Mouse (Mus musculus): ENCODE data around the gene Defa34. TPM values are rescaled to one million over a fixed set of nuclear protein-coding genes. Genes with fewer than 3 reads are reported as not detected.
"Not testable (repeated sequence)": the region's sequence is repeated elsewhere in the genome, so short reads cannot be mapped to it uniquely, and the experiment has no call there.

The Defa34 gene
- not detected in 2 replicates for polyA plus RNA-seq (2015; fragmentation: Nextera tagmentation; extraction: Ambion mirVana)

- WGBS = 67% methylated on average over 1 of the region's 1 CpGs
- not testable (repeated sequence) for H3K36me3 ChIP-seq (ENCODE audit: control insufficient read depth, insufficient read depth, low read length); H3K9me3 ChIP-seq (replicated peaks; ENCODE audit: control insufficient read depth, low read length); H3K4me1 ChIP-seq (ENCODE audit: control insufficient read depth, insufficient read depth, low read length); H3K9ac ChIP-seq (ENCODE audit: low read length); H3K4me3 ChIP-seq (replicated peaks; ENCODE audit: low read length); H3K27me3 ChIP-seq (ENCODE audit: control insufficient read depth, insufficient read depth, low read length); H3K27ac ChIP-seq (ENCODE audit: low read length); H3K4me2 ChIP-seq (ENCODE audit: low read depth, low read length); ATAC-seq (ENCODE audit: insufficient read depth, low FRiP score)
Observed at GRCm38 (mm10) chr8:21665497-21665896, at the start of gene Defa34. Gene Defa34, plus strand, starts transcription at chr8:21665797.

DNA sequence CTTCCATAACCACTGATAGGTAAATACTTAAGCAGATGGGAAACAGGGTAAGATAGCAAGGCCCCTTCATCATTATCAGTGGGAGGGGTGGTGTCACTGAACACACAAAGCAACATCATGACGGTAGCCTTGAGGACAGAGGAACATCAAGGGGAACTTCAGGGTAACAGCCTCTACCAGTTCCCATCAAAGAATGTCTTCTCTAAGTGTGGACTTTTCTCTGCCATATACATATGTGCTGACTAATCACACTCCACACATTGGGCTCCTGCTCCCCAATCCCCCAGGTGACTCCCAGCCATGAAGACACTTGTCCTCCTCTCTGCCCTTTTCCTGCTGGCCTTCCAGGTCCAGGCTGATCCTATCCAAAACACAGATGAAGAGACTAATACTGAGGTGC, 47.7 kb upstream of the Defa34 start, which contains the start of gene Defa26:
Gene Defa26, plus strand, starts transcription at position 301 of the 400 bp plus-strand sequence.
- not testable (repeated sequence) for H3K9me3 ChIP-seq (replicated peaks; ENCODE audit: control insufficient read depth, low read length); ATAC-seq (ENCODE audit: insufficient read depth, low FRiP score); H3K4me3 ChIP-seq (replicated peaks; ENCODE audit: low read length); H3K36me3 ChIP-seq (ENCODE audit: control insufficient read depth, insufficient read depth, low read length); H3K4me1 ChIP-seq (ENCODE audit: control insufficient read depth, insufficient read depth, low read length); H3K4me2 ChIP-seq (ENCODE audit: low read depth, low read length); H3K27me3 ChIP-seq (ENCODE audit: control insufficient read depth, insufficient read depth, low read length); H3K9ac ChIP-seq (ENCODE audit: low read length); H3K27ac ChIP-seq (ENCODE audit: low read length)
- no CpG with 5 or more reads among the region's 1 CpGs for WGBS

DNA sequence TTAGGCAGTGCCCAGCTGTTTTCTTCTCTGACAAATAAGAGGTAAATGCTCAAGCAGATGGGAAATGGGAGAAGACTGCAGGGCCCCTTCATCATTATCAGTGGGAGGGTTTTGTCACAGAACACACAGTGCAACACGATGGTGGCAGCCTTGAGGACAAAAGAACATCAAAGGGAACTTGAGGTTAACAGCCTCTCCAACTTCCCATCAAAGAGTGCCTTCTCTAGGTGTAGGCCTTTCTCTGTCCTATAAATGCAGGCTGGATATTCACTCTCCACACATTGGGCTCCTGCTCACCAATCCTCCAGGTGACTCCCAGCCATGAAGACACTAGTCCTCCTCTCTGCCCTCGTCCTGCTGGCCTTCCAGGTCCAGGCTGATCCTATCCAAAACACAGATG, 10.1 kb upstream of the Defa34 start, which contains the start of gene Defa17:
Gene Defa17, plus strand, starts transcription at position 301 of the 400 bp plus-strand sequence.
- no CpG with 5 or more reads among the region's 2 CpGs for WGBS
- H3K4me3 ChIP-seq (replicated peaks; ENCODE audit: low read length); H3K4me1 ChIP-seq (ENCODE audit: control insufficient read depth, insufficient read depth, low read length); ATAC-seq (ENCODE audit: insufficient read depth, low FRiP score); H3K4me2 ChIP-seq (ENCODE audit: low read depth, low read length); H3K27ac ChIP-seq (ENCODE audit: low read length); H3K36me3 ChIP-seq (ENCODE audit: control insufficient read depth, insufficient read depth, low read length); H3K9me3 ChIP-seq (replicated peaks; ENCODE audit: control insufficient read depth, low read length); H3K9ac ChIP-seq (ENCODE audit: low read length); H3K27me3 ChIP-seq (ENCODE audit: control insufficient read depth, insufficient read depth, low read length): not testable (repeated sequence)

GRCm38 (mm10) chr8:21703545-21703944, 37.9 kb downstream of the Defa34 start, which contains the start of gene AY761184:
Gene AY761184, minus strand, starts transcription at chr8:21703645.
- H3K4me1 ChIP-seq (ENCODE audit: control insufficient read depth, insufficient read depth, low read length); H3K4me3 ChIP-seq (replicated peaks; ENCODE audit: low read length); H3K9ac ChIP-seq (ENCODE audit: low read length); H3K9me3 ChIP-seq (replicated peaks; ENCODE audit: control insufficient read depth, low read length); H3K4me2 ChIP-seq (ENCODE audit: low read depth, low read length); ATAC-seq (ENCODE audit: insufficient read depth, low FRiP score); H3K27ac ChIP-seq (ENCODE audit: low read length); H3K36me3 ChIP-seq (ENCODE audit: control insufficient read depth, insufficient read depth, low read length); H3K27me3 ChIP-seq (ENCODE audit: control insufficient read depth, insufficient read depth, low read length): not testable (repeated sequence)
- 73% methylated on average over 2 of the region's 2 CpGs for WGBS

Other genes with a start within 250 kb of the Defa34 start
- gene Defa36, start 238.4 kb upstream of the Defa34 start, polyA plus RNA-seq (2015; fragmentation: Nextera tagmentation; extraction: Ambion mirVana) = not detected in 2 replicates
- gene Gm7849, start 209.2 kb upstream of the Defa34 start, polyA plus RNA-seq (2015; fragmentation: Nextera tagmentation; extraction: Ambion mirVana) = not detected in 2 replicates
- gene Defa20, start 156.5 kb upstream of the Defa34 start, polyA plus RNA-seq (2015; fragmentation: Nextera tagmentation; extraction: Ambion mirVana) = not detected in 2 replicates
- gene Defa32, start 136.8 kb upstream of the Defa34 start, polyA plus RNA-seq (2015; fragmentation: Nextera tagmentation; extraction: Ambion mirVana) = not detected in 2 replicates
- gene Defa37, start 100.4 kb upstream of the Defa34 start, polyA plus RNA-seq (2015; fragmentation: Nextera tagmentation; extraction: Ambion mirVana) = not detected in 2 replicates
- gene Defa28, start 82.8 kb upstream of the Defa34 start, polyA plus RNA-seq (2015; fragmentation: Nextera tagmentation; extraction: Ambion mirVana) = not detected in 2 replicates
- not detected in 2 replicates for gene Gm7861, start 71.3 kb upstream of the Defa34 start, polyA plus RNA-seq (2015; fragmentation: Nextera tagmentation; extraction: Ambion mirVana)
- gene Defa26, start 47.6 kb upstream of the Defa34 start, polyA plus RNA-seq (2015; fragmentation: Nextera tagmentation; extraction: Ambion mirVana) = not detected in 2 replicates
- 1.7 and 8.6 TPM in 2 replicates for gene Defa17, start 10.0 kb upstream of the Defa34 start, polyA plus RNA-seq (2015; fragmentation: Nextera tagmentation; extraction: Ambion mirVana)
- not detected in 2 replicates for gene AY761184, start 37.8 kb downstream of the Defa34 start, polyA plus RNA-seq (2015; fragmentation: Nextera tagmentation; extraction: Ambion mirVana)
- 5.6 and 10.2 TPM in 2 replicates for gene Defa24, start 68.7 kb downstream of the Defa34 start, polyA plus RNA-seq (2015; fragmentation: Nextera tagmentation; extraction: Ambion mirVana)
- gene Defb50, start 157.7 kb downstream of the Defa34 start, polyA plus RNA-seq (2015; fragmentation: Nextera tagmentation; extraction: Ambion mirVana) = not detected in 2 replicates
- gene Defb2, start 174.1 kb downstream of the Defa34 start, polyA plus RNA-seq (2015; fragmentation: Nextera tagmentation; extraction: Ambion mirVana) = not detected in 2 replicates
- not detected in 2 replicates for gene Defb10, start 193.1 kb downstream of the Defa34 start, polyA plus RNA-seq (2015; fragmentation: Nextera tagmentation; extraction: Ambion mirVana)
- not detected in 2 replicates for gene Defb9, start 219.6 kb downstream of the Defa34 start, polyA plus RNA-seq (2015; fragmentation: Nextera tagmentation; extraction: Ambion mirVana)
- not detected in 2 replicates for gene Defb11, start 240.6 kb downstream of the Defa34 start, polyA plus RNA-seq (2015; fragmentation: Nextera tagmentation; extraction: Ambion mirVana)

All from stomach, embryonic 16.5 days (tissue).